Mouse (Mus musculus) frontal cortex, postnatal 14 days (tissue): ENCODE measurements around the gene Ace.

ENCODE experiments used
- DNase-seq, 2 experiments: peaks; one replicate each; pipeline ENCODE4 v3.0.0; 2022; ENCODE audit warnings: low spot score in 2 of 2

Ace gene

DNA sequence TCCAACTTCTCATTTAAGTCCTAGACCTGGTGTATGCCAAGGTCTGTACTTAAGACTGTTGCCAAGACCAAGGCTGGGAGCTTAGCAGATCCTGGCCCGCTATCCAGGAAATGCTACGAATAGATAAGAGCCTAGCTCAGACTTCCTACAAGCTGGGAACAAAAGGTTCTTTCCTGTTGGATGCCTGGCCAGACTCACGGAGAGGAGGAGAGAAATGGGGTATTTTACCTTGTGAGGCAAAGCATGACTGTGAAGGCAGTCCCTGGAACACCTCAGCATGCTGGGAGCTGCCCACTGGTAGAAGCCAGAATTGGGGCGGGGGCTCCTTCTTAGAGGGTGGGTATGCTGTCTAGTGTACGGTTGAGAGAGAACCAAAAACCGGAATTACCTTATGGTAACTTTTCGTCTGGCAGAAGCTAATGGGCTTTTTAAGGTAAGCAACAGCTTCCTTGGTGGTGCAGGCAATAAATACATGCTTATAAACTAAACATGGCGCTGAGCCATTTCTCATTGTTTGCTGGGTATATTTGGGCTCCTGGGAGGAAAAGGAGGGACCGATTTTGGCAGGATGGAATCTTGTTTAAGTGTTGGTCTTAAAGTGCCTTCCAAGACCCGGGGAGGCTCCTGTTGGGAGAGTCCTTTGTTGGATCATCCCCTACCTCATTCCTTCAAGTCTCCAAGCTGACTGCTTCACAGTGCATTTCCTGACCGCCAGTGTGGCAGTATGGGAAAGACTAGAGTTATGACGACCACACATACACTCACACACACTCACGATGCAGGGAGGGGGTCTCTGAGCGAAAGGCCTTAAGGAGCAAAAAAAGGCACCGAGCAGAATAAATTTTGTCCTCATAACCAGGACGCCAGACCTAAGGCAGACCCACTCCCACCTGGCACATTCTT, 22.7 kb upstream of the Ace start:
- no peak for DNase-seq

DNA sequence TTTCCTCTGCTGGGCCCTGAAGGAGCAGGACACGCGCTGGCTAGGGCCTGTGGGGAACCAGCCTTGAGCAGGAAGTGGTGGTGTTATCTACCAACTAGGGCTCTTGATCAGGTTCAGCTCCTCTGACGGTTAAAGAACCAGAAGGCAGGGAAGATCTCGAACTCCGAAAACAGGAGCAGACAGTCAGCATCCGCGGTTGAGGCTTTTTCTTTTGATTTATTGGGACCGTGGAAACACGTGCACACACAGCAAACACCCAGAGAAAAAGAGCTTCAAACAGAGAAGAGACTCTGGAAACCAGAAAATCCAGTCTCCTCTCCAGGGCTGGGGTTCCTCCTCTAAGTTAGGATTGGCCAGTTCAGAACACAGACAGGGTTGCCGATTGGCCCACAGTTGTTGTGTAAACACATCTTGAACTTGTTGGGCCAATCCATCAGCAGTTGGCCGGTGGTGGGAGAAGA, 21.0 kb upstream of the Ace start:
- no peak for DNase-seq

DNA sequence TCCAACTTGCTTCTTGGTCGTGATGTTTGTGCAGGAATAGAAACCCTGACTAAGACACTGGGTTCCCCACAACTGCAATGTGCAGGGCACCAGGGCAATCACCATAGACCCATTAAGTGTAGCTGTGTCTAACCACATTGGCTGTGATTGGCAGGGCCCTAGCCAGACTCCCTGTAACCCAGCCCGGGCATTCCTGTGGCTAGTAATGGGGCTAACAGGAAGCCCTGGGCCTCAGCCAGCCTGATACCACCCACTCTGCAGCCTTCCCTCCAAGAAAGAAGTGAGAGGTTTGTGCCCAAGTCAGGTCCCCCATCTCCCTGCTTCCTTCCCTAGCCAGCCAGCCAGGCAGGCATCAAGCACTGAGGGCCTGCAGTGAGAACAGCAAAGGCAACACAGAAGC, 19.5 kb upstream of the Ace start:
- no peak for DNase-seq

DNA sequence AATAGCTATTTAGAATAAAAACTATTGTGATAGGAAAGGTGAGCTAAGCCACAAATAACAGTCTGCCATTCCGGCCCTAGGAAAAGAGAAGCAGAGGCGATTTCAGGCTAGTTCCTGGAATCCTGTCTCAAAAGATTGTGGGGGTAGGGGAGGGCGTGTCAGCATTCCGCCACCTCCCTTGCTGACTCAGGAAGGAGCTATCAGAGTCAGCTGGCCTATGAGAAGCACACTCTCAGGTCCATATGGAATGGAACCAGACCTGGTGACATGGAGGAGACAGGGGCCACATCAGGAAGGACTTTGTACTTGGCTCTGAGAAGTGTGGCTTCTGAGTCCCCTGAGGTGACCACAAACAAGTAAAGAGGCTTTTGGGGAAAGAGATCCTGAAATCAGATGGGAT, 17.2 kb upstream of the Ace start:
- DNase-seq, result no peak

DNA sequence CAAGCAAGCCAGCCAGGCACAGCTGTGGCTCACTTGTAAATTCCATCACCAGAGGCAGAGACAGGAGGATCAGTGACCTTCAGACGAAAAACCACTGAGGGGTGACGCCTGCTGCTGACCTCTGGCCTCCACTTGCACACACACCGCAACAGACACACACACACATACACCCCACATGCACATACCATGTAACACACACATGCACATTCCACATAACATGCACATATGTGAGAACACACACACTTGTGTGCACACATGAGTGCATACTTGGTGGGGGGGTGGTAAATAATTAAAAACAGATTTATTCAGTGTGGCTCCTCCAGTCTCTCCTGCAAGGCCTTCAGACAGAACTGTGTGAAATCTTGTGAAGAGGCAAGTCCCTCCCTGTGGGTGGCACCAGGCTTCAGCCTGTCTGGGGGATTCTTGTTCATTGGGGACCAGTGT, 16.1 kb upstream of the Ace start:
- no peak for DNase-seq

DNA sequence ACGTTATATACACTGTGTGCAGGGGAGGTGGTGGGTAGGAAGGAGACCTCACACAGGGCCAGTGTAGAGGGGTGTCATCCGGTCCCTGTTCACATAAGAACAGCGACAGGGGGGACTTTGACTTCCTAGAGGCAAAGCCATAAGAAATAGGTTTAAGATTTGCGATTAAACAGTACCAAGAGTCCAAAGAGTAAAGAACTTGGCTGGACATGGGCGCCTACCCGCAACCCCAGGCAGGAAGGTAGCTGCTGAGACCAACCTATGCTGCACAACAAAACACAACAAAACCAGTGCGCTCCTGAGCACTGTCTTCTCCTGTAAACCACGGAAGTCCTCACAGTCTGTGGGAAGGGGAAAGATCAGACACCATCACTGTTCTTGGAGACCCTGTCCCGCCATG, 15.6 kb upstream of the Ace start:
- no peak for DNase-seq

DNA sequence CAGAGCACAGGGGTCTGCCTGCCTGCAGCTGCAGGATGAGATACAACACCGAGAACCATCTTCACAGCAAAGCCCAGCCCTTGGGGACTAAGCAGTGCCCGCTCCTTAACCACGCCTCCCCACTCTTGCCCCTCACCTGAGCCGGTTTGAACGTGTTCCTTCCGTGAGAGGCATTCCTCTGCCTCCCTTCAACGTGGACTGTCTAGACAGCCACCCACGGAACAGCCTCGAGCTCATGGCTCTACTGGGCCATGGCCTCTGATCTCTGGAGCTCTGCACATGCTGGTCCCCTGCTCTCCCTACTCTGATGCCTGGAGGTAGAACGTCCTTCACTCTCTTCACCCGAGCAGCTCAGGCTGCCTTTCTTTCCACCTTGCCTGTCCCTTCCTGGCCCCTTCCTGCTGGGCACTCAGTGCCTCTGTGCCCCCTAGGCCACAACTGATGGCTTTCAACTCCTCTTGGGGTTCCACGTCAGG, 14.8 kb upstream of the Ace start, which contains the start of gene Cyb561:
Gene Cyb561 (minus strand): TSS at position 426 of the 476 bp plus-strand sequence.
- no peak for DNase-seq

DNA sequence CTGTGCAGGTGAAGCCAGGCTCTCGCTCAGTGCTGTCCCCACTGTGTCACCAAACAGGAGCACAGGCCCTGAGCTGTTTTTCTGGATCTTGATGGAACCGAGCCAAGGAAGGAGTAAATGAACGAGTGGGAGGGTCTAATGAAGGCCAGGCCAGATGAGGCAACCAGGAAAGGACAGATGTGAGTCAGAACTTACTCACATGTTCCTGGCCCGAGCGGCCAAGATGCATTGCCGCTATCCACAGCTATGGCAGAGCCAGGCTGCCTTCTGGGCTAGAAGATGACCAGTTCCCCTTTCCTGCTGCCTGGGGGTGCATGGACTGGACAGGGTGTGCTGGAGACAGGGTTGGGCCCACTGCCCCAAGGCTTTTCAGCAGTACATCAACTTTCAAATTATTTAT, 14.3 kb upstream of the Ace start:
- DNase-seq, result no peak

DNA sequence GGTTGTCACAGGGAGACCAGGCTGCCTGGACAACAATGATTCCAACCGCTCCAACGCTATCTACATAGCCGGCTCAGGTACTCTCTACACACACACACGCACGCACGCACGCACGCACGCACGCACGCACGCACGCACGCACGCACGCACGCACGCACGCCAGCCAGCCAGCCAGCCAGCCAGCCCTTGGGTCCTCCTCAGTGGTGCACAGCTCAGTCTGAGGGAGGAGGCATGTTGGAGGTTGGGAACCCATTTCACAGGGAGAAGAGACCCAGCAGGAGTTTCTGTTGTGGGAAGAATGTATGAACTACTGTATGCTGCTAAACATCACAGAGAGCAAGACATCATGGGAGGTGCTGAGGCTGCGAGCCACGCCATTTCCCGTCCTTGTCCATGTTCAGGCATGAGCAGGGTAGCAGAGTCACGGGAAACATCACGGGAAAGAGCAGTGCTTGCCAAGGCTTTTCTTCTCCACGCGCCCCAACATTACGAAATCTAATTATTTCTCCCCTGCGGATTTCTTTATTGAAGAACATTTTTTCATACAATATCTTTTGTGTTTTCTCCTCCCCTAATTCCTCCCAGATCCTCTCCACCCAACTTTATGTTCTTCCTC, 11.8 kb upstream of the Ace start:
- DNase-seq, result no peak

DNA sequence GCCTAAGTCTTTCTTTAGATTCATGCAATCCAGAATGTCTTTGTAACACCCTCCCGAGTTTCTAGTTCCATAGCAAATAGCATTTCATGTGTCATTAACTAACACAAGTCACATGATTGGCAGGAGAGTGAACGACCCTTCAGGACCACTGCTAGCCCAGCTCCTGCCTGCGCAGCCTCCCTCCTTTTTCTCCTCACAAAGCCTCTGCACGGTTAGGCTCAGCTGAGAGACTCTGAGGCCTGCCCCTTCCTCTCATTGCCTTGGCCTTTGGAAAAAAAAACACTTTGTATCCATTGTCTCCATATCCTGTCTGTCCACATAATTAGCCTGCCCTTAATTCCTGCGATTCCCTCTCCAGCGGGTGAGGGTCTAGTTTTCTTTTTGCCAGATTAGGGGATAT, 10.2 kb upstream of the Ace start:
- DNase-seq, result no peak

DNA sequence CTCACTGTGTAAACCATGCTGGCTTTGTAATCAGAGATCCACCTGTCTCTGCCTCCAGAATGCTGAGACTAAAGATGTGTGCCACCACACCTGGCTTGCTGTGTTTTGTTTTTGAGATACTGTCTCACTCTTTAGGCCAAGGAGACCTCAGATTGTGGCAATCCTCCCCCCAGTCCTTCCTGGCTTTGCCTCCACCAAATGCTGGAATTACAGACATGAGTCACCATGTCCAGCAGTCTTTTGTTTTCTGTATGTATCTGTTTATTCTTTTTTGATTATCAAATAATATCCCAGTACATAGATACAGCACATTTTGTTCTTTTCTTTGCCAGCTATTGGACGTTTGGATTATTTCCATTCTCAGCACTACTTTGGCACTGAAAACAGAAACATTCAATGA, 9.2 kb upstream of the Ace start:
- DNase-seq, result no peak

DNA sequence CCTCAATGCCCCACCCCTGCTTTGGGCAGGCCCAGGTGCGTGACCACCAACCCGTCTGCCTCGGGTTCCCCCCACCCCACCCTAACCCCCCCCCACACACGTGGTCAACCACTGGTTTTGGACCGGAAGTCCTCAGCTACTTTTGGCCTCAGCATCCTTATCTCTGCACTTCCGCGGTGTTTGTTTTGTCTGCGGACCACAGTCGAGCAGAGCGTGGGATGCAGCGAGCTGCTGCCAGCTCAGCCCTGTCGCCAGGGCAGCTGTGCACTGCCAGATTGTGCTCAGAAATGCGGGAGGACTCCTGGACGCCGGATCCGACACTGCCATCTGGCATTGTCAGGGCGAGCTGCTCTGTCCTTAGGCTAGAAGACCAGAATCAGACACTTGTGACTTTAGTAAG, 8.4 kb upstream of the Ace start:
- no peak for DNase-seq

DNA sequence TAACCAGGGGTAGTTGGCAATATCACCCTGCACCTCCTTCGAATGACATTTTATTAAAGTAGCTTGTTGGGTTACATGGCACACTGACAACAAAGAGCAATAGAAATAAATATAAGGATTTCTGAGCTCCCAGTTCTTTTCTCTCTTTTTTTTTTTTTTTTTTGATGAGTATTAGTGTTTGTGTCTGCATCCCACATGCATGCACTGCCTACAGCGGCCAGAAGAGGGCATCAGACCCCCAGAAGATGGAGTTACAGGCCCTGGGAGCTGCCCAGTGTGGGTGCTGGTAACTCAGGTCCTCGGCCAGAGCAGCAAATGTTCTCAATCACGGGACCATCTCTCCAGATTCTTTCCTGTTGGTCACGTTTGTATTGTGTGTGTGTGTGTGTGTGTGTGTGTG, 3.1 kb upstream of the Ace start:
- DNase-seq, result no peak

DNA sequence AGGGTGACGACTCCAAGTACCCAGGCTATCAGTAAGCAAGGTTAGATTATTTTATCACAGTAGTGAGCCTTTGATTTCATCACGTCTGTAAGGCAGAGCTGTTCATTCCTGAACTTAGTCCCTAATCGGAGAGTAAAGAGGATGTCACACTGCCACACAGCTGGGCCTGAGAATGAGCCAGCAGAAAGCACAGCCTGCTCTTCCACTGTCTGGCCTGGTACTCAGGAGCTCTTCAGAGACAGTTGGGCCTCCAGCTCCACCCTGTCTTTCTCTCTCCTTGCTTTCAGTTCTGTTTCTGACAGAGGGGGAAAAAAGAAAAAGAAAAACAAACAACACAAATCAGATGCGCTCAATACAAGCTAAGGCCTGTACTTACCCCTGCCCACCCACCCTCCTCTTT, 1.5 kb upstream of the Ace start:
- no peak for DNase-seq

DNA sequence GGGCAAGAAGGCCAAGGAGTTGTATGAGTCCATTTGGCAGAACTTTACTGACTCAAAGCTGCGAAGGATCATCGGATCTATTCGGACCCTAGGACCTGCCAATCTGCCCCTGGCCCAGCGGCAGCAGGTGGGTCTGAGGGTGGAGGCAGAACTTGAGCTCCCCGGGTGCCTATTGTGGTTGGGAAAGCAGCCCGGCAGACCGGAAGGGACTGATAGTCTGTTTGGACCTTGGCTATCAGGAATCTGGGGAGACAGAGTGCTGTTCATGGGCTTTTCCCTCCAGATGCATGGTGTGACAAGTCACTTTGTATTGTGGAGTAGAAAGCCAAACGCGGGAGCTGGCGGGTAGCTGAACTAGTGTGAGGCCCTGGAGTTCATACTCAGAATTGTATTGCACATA, 1.2 kb downstream of the Ace start:
- DNase-seq, result no peak

DNA sequence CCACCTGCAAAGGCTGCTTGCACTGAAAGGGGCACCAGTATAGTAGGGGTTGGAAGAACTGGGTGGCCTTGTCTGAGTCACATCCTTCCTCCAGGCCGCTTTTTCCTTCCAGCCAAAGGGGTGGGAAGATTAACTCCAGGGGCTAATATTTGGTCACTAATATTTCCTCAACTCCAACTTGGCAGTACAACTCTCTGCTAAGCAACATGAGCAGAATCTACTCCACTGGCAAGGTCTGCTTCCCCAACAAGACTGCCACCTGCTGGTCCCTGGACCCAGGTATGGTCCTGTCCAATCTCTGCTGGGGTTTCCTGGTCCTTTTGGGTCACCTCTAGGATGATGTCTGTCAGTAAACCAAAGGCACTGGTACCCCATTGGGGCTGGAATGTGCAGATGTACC, 1.8 kb downstream of the Ace start:
- DNase-seq, result no peak

DNA sequence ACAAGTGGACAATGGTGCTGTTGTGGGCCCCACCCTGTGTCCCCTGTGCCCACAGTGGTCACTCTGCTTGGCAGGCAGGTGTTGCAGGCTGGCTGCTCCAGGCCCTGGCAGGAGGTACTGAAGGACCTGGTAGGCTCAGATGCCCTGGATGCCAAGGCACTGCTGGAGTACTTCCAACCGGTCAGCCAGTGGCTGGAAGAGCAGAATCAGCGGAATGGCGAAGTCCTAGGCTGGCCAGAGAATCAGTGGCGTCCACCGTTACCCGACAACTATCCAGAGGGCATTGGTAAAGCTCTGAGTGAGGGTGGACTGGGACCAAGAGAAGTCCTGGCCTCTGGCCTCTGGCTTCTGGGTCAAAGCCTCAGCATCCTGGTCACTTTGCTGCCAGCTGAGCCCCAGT, 6.8 kb downstream of the Ace start:
- no peak for DNase-seq

DNA sequence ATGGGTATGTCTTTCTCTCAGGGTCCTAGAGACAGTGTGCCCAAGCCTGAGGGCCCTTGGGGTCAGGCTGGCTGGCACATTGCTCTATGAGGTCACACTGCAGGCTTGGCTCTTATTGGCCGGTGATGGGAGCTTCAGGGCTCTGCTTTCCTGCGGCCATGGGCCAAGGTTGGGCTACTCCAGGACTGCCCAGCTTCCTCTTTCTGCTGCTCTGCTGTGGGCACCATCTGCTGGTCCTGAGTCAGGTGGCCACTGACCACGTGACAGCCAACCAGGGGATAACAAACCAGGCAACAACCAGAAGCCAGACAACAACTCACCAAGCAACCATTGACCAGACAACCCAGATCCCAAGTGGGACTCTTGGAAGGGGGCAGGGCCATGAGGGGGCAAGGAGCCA, 7.3 kb downstream of the Ace start:
- no peak for DNase-seq

DNA sequence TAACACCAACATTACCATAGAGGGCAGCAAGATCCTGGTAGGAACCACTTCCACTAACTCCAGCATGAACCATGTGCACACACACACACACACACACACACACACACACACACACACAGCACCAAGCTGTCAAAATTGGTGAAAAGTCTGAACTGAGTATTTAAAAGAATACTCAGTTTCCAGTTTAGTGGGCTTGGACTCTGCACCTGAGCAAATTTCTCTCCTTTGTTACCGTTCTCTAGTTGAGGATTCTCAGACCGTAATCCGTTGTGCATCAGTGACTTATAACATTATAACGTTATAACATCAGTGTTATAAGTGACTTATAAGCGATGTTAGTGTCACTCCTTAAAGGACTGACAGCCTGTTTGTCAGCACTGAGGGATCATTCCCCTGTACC, 7.9 kb downstream of the Ace start:
- DNase-seq, result no peak

DNA sequence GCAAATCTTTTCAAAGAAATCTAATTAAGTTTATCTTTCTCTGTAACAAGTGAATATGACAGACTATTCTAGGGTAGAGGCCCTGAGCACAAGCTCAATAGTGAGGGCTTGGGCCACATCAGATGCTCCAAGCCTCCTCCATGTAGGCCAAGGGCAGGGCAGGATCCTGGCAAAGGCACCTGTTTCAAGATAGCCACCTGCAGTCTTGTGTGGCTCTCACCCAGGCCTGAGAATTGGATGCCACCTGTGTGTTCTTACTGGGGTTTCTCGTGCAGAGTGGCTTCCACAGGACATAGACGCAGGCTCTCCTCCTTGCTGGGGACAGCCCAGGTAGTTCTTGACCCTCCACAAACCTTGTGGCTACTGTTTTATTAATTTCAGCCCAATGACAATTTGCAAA, 10.5 kb downstream of the Ace start:
- DNase-seq, result no peak

DNA sequence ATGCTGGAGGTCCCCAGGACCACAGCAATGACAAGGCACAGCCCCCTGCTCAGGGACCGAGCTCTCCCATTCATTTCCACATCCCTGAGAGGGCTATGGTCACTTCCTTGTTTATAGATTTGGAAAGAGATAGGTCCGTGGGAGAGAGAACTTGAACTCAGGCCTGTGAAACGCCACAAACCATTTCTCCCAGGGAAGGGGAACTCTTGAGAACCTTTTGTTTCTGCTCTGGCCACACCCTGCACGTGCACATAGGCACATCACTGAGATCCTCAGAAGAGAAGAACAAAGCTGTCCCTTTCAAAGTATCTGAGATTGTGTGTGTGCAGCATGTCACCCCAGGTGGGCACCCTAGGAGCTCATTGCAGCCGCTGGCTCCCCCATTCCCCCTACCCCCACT, 10.9 kb downstream of the Ace start:
- no peak for DNase-seq

DNA sequence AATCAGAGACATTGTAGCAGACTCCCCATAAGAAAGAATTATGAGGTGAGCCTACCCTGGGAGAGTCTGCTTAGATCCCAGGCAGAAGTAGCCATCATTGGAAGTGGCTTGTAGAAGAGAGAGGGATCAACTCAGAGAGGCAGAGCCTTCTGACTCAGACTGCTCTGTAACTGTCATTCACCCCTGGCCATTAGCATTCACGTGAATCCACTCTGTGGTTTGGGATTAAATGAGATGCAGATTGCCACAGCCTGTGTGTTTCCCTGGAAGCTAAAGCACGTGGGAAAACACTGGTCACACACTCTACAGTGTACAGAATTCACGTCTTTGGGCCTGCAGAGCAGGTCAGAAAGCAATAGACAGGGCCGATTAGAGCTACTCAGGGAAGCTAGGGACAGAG, 16.7 kb downstream of the Ace start:
- DNase-seq, result no peak

DNA sequence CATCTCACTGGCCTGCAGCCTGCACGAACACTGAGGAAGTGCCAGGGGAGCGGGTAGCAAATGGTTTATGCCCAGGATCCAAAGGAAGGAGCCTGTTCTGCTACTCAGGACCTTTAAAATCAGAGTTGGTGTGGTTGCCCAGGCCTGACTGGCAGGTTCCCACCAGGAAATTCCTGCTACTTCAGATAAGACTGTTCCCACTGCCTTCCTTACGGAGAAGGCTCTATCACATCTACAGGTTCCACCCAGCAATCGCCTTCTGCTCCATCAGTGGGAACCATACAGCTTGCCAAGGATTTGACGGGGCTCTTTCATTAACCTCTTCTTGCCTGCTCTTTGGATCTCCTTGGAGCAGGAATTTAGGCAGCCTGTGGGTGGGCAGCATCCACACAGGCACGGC, 19.7 kb downstream of the Ace start:
- DNase-seq, result no peak
